Comparison of ENCODE assay signal across 11 mouse cellular contexts in the genomic region with DNA sequence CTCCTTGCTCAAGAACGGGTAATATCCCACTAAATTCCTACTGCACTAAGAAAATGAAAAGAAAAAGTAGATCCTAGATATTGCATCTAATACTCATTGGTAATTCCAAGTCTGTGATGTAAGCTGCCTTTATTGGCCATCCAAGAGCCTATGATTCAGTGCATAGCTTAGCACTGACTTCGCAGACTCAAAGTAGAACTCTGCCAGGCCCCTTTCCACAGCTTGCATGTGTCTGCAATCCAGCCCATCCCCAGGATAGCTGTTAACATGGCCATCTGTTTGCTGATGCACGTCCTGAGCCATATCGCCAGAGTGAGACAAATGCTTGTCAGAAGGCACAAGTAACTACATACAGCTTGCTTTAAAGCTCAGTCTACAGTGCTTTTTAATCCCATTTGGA.
DNase-seq lines count a peak whose midpoint lies in the region; ATAC-seq and TF ChIP-seq lines count a peak whose summit lies in the region.
"Had no signal": no experiment of that assay in that cellular context is flagged by ENCODE, and none has a peak within 500 bp of the region (broad histone marks: within the 10 kb centered on the region; RNA-seq: fewer than 3 reads in every experiment).

No protein-coding gene starts in this region.

- no peak overlapping the region for H3K9ac ChIP-seq in lung, embryonic 14.5 days

- no peak overlapping the region for H3K4me2 ChIP-seq in lung, embryonic 14.5 days

- H3K36me3 ChIP-seq in lung, embryonic 14.5 days (ENCODE audit: insufficient read depth), result no peaks in the 10 kb centered on the region

- no peaks in the 10 kb centered on the region for H3K9me3 ChIP-seq in lung, embryonic 14.5 days (ENCODE audit: low read depth, low read length)

- WGBS in lung, embryonic 14.5 days, result 61% methylated on average over 4 of the region's 4 CpGs
- 32% methylated on average over 4 of the region's 4 CpGs for WGBS in cerebellum, adult 2 months

- no peak for TF ChIP-seq CTCF in lung, embryonic 14.5 days (IDR thresholded peaks at IDR 0.05; ENCODE audit: low read depth)
- TF ChIP-seq CTCF in cerebellum, adult 2 months (IDR thresholded peaks at IDR 0.05; ENCODE audit: borderline replicate concordance, insufficient read depth, low read depth, low read length), result no peak

- no peaks in the 10 kb centered on the region for H3K4me1 ChIP-seq in lung, embryonic 14.5 days (ENCODE audit: insufficient read depth)
- H3K4me1 ChIP-seq in cerebellum, adult 2 months (ENCODE audit: control insufficient read depth, insufficient read depth, low read length), result no peaks in the 10 kb centered on the region

- ATAC-seq in lung, embryonic 14.5 days (ENCODE audit: insufficient read depth), result peak; percentile 56; the same call in 1 of the 2 replicates
- no peak for ATAC-seq in activated CD4-positive, CD25-positive, alpha-beta regulatory T cell, adult 4 months
- ATAC-seq: Patski had no signal

- H3K4me3 ChIP-seq in lung, embryonic 14.5 days (ENCODE audit: low read depth, low read length), result no peak overlapping the region
- H3K4me3 ChIP-seq in cerebellum, adult 2 months (replicated peaks; ENCODE audit: insufficient read depth, low read depth, low read length), result no peak overlapping the region

- no peak for TF ChIP-seq POLR2A in cerebellum, adult 2 months (IDR thresholded peaks at IDR 0.05; ENCODE audit: borderline replicate concordance, insufficient read depth, low read length)

- H3K27me3 ChIP-seq in lung, embryonic 14.5 days (ENCODE audit: insufficient read depth, low read length), result no peaks in the 10 kb centered on the region
- no peaks in the 10 kb centered on the region for H3K27me3 ChIP-seq in cerebellum, adult 2 months (ENCODE audit: control insufficient read depth, insufficient read depth, low read length)
- H3K27me3 ChIP-seq: Patski had no signal

- no peak overlapping the region for H3K27ac ChIP-seq in lung, embryonic 14.5 days (ENCODE audit: low read depth)
- H3K27ac ChIP-seq in cerebellum, adult 2 months (ENCODE audit: insufficient read depth, low read length), result no peak overlapping the region

- DNase-seq in lung, embryonic 14.5 days, result peak; percentile 45
- no peak for DNase-seq in lung, postnatal 10 days
- peak; percentile 36 to 68 for DNase-seq in frontal cortex, postnatal 36 days (ENCODE audit: low spot score in 2 of 2)
- DNase-seq in layer of hippocampus, adult 9-10 months (ENCODE audit: low spot score), result peak; percentile 21
- peak; percentile 32 for DNase-seq in right cerebral cortex, postnatal 25 days
- DNase-seq in thymus, postnatal 25 days, result no peak
- DNase-seq in cerebellum, adult 2 months, result no peak
- DNase-seq: cerebellum, adult 9-10 months; lung, adult 18-20 months had no signal

Comparison
In these comparisons a context has a peak if more than half of its experiments do, and no peak if none do; other contexts are left out.
1. DNase-seq: peak in lung, embryonic 14.5 days (single experiment), frontal cortex, postnatal 36 days (2 of 2), layer of hippocampus, adult 9-10 months (single experiment) and right cerebral cortex, postnatal 25 days (single experiment); none in lung, postnatal 10 days (single experiment), thymus, postnatal 25 days (single experiment) and cerebellum, adult 2 months (0 of 2).